Mouse (Mus musculus) forebrain, postnatal 0 days (tissue): Measurements from ENCODE around the gene Lsamp. TPM values are rescaled to one million over a fixed set of nuclear protein-coding genes. Genes with fewer than 3 reads are reported as not detected.

Source experiments
- ATAC-seq: fragments of 200-750 bp; cut with Nextera tagmentation; 2 replicates; pipeline ENCODE4 v1.8.0; 2017; ENCODE audit warnings: mild to moderate bottlenecking, moderate library complexity
- DNase-seq: peaks from one replicate; pipeline ENCODE4 v3.0.0-alpha.2; 2015
- H3K27ac ChIP-seq: fragments of 300-500 bp; sonication (generic); 2 replicates; pipeline ENCODE4 v1.5.1; 2014; ENCODE audit warnings: low read depth, mild to moderate bottlenecking, antibody characterized with exemption, low read length, moderate library complexity, mixed read lengths
- H3K27me3 ChIP-seq: fragments of 300-500 bp; sonication (generic); 2 replicates; pipeline ENCODE4 v1.6.1; 2014; ENCODE audit warnings: mild to moderate bottlenecking, low read length, mixed read lengths; ENCODE audit not compliant: insufficient read depth
- H3K36me3 ChIP-seq: fragments of 300-500 bp; sonication (generic); 2 replicates; pipeline ENCODE4 v1.6.1; 2014; ENCODE audit warnings: mild to moderate bottlenecking, moderate library complexity; ENCODE audit not compliant: insufficient read depth
- H3K4me1 ChIP-seq: fragments of 300-500 bp; sonication (generic); 2 replicates; pipeline ENCODE4 v1.6.1; 2014; ENCODE audit warnings: antibody characterized with exemption; ENCODE audit not compliant: insufficient read depth
- H3K4me2 ChIP-seq: fragments of 300-500 bp; sonication (generic); 2 replicates; pipeline ENCODE4 v1.6.1; 2014; ENCODE audit warnings: low read depth, mild to moderate bottlenecking, moderate library complexity
- H3K4me3 ChIP-seq: fragments of 300-500 bp; sonication (generic); 2 replicates; pipeline ENCODE4 v1.5.1; 2014; ENCODE audit warnings: low read depth, low read length, mixed read lengths
- H3K9ac ChIP-seq: fragments of 300-500 bp; sonication (generic); 2 replicates; pipeline ENCODE4 v1.6.1; 2014; ENCODE audit warnings: mild to moderate bottlenecking
- H3K9me3 ChIP-seq: fragments of 300-500 bp; sonication (generic); 2 replicates; pipeline ENCODE4 v1.6.1; 2016; ENCODE audit warnings: low read length
- CTCF ChIP-seq: sonication (generic); IDR thresholded peaks from 2 replicates; pipeline ENCODE4 v1.5.1; 2016; ENCODE audit warnings: antibody characterized with exemption, control low read depth, low read depth
- WGBS: fragments of 180-500 bp; shearing (Covaris S2); extraction: QIAGEN DNeasy Blood & Tissue Kit; methylation state at CpG from one replicate; pipeline ENCODE4 v1.1.7; 2014; 5-methylcytosine and 5-hydroxymethylcytosine counted together
- polyA plus RNA-seq: library from polyadenylated mRNA; unstranded; fragments of >200 nt; fragmentation: Nextera tagmentation; extraction: Ambion mirVana; gene quantifications from 2 replicates; pipeline ENCODE4 v1.2.1, GENCODE M21; 2015
- total RNA-seq: library from RNA; depleted of rRNA; stranded (reverse); fragments of >200 nt; gene quantifications from 2 replicates; pipeline ENCODE4 v1.2.3, GENCODE M21; 2014

Lsamp gene
- total and polyA plus RNA-seq, 2 experiments from 2014 or later, result 74.0 to 157 TPM

DNA sequence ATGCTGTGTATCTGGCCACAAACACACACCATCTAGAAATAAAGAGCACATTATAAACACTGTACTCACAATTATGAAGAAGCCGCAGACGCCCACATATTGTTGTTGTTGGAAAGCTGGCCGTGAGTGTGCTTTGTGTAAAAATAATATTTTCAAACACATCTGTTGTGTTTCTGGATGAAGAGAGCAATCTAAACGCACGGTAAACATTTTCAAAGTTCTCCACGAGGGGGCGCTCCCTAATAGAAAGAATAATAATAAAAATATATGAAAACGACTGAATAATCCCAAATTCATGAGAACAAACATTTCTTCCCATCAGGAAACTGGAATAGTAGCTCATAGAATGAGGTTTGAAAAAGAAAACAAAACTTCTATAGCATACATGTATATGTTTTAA is 482.4 kb downstream of the Lsamp start:
- DNase-seq (peak; percentile 74), ATAC-seq (no peak; the same call in 1 of the 2 replicates)
- WGBS, result 12% methylated on average over 8 of the region's 8 CpGs
- no peaks in the 10 kb centered on the region for H3K9me3 ChIP-seq
- H3K4me1 ChIP-seq, result no peaks in the 10 kb centered on the region
- no peaks in the 10 kb centered on the region for H3K27me3 ChIP-seq
- peak; percentile 55 for TF ChIP-seq CTCF
- H3K4me2 ChIP-seq, result no peak overlapping the region
- no peak overlapping the region for H3K9ac ChIP-seq
- no peak overlapping the region for H3K27ac ChIP-seq
- no peaks in the 10 kb centered on the region for H3K36me3 ChIP-seq
- H3K4me3 ChIP-seq, result no peak overlapping the region

- 64% methylated on average over 6 of the region's 6 CpGs for WGBS
- TF ChIP-seq CTCF, result no peak
- H3K4me3 ChIP-seq, result no peak overlapping the region
- DNase-seq, result no peak
- H3K4me2 ChIP-seq, result no peak overlapping the region
- no peaks in the 10 kb centered on the region for H3K27me3 ChIP-seq
- H3K27ac ChIP-seq, result no peak overlapping the region
- no peaks in the 10 kb centered on the region for H3K36me3 ChIP-seq
- no peaks in the 10 kb centered on the region for H3K4me1 ChIP-seq
- H3K9ac ChIP-seq, result no peak overlapping the region
- no peak for ATAC-seq
- H3K9me3 ChIP-seq, result no peaks in the 10 kb centered on the region
Measured at GRCm38 (mm10) chr16:40470946-40471345, 486.8 kb downstream of the Lsamp start.

DNA sequence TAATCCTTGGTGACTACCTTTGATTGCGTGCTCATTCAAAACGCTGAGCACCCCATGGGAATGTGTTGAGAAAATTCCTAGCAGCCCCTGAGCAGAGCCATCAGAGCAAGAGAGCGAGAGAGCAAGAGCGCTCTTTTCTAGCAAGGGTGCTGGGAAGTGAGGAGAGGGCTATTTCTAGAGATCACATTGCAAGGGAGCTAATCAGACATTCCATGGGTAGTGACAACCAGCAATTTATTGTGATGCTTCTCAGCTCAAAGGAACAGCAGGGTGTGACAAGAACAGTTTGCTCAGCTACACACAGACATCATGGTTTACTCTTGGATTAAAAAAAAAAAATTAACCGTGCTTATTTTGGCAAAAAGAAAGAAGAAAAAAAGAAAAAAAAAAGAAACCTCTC is 487.8 kb downstream of the Lsamp start:
- WGBS, result 62% methylated on average over 5 of the region's 5 CpGs
- no peak overlapping the region for H3K4me3 ChIP-seq
- H3K9me3 ChIP-seq, result no peaks in the 10 kb centered on the region

GRCm38 (mm10) chr16:40491606-40492005 is 507.4 kb downstream of the Lsamp start:
- Histone ChIP-seq H3K9me3 (no peaks in the 10 kb centered on the region), H3K9ac (no peak overlapping the region), H3K27ac (no peak overlapping the region), H3K4me1 (no peaks in the 10 kb centered on the region), H3K4me3 (no peak overlapping the region), H3K4me2 (no peak overlapping the region), H3K27me3 (no peaks in the 10 kb centered on the region), H3K36me3 (no peaks in the 10 kb centered on the region)
- 96% methylated on average over 2 of the region's 2 CpGs for WGBS
- no peak for DNase-seq
- no peak for ATAC-seq
- TF ChIP-seq CTCF, result no peak

More for the DNA sequence above, 487.8 kb downstream of the Lsamp start:
- Histone ChIP-seq H3K36me3 (no peaks in the 10 kb centered on the region), H3K27ac (no peak overlapping the region), H3K27me3 (no peaks in the 10 kb centered on the region), H3K4me2 (no peak overlapping the region), H3K9ac (no peak overlapping the region), H3K4me1 (no peaks in the 10 kb centered on the region)
- no peak for TF ChIP-seq CTCF
- peak; percentile 21 for DNase-seq
- 0 out of 2 replicates have a peak, but pooled peaks have one; percentile 23 for ATAC-seq

DNA sequence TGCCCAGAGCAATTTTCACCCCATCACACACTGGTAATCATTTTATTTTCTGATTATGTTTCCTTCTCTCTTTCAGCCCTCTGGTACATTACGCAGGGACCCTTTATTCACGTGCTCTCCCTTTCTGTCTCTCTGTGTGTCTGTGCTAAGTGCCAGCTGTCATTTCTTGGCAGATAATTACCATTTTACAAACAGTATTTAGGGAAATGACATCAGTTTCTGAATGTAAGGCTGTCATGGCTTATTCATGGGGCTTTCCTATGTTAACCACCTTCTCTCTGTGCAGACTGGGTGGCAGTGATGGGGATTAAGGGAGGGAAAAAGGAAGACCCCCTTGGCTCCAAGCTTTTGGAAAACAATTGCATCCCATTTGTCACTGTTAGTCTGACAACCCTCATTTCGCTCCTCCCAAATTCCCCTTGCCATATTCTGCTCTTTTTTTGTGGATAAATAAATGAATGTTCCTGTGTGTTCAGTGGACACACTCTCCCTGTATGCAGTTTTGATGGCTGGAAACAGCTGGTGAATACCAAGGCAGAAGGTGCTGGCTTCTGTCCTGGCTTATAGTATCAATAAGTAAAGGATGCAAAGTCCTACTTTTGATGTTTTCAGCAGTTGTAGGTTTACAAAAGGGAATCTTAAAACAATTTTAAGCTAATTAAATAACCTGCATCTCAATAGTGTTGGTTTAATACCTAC is 520.2 kb downstream of the Lsamp start:
- Histone ChIP-seq H3K4me2 (no peak overlapping the region), H3K27ac (peak overlapping the region; percentile 10; the same call in 1 of the 2 replicates), H3K9me3 (no peaks in the 10 kb centered on the region), H3K36me3 (no peaks in the 10 kb centered on the region), H3K9ac (no peak overlapping the region), H3K4me3 (no peak overlapping the region), H3K4me1 (0 out of 2 replicates have a peak, but pooled peaks cover 6% of the 10 kb centered on the region), H3K27me3 (no peaks in the 10 kb centered on the region)
- peak; percentile 94 for ATAC-seq
- no peak for TF ChIP-seq CTCF
- WGBS, result 18% methylated on average over 3 of the region's 3 CpGs
- DNase-seq, result peak; percentile 59

DNA sequence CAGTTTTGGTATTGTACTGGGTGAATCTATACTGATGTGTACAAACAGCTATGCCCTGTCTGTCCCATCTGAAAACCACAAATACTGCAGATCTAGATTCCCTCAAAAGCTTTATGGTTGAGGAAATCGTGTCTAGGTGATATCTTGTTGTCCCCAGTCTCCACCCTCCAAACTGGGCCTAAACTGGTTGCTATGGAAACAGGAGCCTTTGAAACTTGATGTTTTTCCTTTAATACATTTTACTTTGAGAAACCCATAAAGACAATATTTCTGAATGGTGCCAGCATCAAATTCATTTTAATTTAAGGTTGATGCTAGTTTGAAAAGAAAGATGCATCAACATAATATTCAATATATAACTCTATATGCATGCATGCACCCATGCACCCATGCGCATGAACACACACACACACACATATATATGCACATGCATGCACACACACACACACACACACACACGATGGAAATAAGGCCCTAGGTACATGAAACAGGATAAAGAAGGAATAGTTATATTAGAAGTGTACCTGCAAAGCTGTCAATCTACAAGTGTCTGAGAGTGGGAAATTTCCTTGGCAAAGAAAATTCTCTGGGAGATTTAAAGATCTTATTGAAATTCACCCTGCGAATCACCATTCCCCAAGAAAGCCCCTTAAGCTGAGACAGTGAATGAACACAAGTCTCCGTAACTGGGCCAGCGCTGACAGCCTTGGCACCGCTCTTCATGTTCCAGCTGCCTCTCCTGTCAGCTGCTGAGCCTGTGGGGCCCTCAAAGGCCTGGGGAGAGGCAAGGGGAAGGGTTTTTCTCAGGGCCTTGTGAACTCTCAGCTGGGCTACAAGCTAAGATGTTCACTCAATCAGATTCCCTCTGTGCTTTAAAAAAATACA is 525.2 kb downstream of the Lsamp start:
- no peak overlapping the region for H3K4me2 ChIP-seq
- DNase-seq (peak; percentile 66), ATAC-seq (peak; percentile 90)
- no peak overlapping the region for H3K4me3 ChIP-seq
- WGBS, result 34% methylated on average over 7 of the region's 7 CpGs
- no peak for TF ChIP-seq CTCF
- H3K4me1 ChIP-seq, result 0 out of 2 replicates have a peak, but pooled peaks cover 7% of the 10 kb centered on the region
- H3K9me3 ChIP-seq, result no peaks in the 10 kb centered on the region
- no peak overlapping the region for H3K27ac ChIP-seq
- no peaks in the 10 kb centered on the region for H3K27me3 ChIP-seq
- H3K36me3 ChIP-seq, result no peaks in the 10 kb centered on the region
- no peak overlapping the region for H3K9ac ChIP-seq

- Histone ChIP-seq H3K4me1 (no peaks in the 10 kb centered on the region), H3K4me3 (no peak overlapping the region), H3K9me3 (no peaks in the 10 kb centered on the region), H3K4me2 (no peak overlapping the region), H3K9ac (no peak overlapping the region), H3K27ac (no peak overlapping the region), H3K27me3 (no peaks in the 10 kb centered on the region), H3K36me3 (no peaks in the 10 kb centered on the region)
- TF ChIP-seq CTCF, result no peak
- ATAC-seq, result no peak
- 35% methylated on average over 1 of the region's 1 CpGs for WGBS
- DNase-seq, result no peak
Measured at GRCm38 (mm10) chr16:40536754-40537153, 552.6 kb downstream of the Lsamp start.
